8 mouse cellular contexts compared by ENCODE assay signal in the genomic region with DNA sequence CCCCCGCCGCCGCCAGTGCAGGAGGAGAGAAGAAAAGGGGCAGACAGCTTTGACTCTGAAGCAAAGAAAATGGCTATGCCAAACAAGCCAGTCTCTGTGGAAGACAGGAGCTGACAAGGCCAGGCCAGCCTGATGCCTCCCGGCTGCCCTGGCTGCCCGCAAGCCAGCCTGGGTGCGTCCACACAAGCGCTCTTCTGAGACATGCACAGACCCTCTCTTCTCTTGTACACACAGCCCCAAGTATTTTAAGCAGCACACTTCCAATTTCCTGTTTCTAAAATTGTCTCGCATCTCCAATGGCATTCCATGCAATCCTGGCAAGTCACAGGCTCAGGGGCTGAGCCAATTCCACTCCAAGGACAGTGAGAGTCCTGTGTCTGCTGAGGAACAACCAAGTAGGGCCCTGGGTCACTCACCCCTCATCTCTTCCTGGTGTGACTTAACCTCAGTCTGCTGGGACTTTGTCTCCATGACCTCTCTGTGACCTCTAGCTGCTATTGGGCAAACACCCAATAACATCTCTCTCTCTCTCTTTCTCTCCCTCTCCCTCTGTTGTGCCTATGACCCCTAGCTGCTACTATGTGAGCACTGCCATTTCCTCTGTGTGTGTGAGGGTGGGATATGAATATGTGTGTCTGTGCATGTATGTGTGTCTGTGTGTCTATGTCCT.
DNase-seq lines count a peak whose midpoint lies in the region; ATAC-seq lines count a peak whose summit lies in the region.

No protein-coding gene starts in this region.

- intact Hi-C loops in left cerebral cortex, postnatal 4 days (cut with DNase I): no loop called here

- no peak overlapping the region for H3K4me3 ChIP-seq in forebrain, embryonic 13.5 days
- no peak overlapping the region for H3K4me3 ChIP-seq in hindbrain, embryonic 11.5 days (ENCODE audit: low read depth, low read length)

- DNase-seq in right cerebral cortex, adult 2 months (ENCODE audit: low spot score in 2 of 2): peak; percentile 16 to 23
- DNase-seq in right cerebral cortex, adult 18-20 months: no peak
- DNase-seq in hindbrain, embryonic 11.5 days (ENCODE audit: low spot score): peak; percentile 42
- peak; percentile 32 for DNase-seq in left cerebral cortex, postnatal 4 days
- DNase-seq in mesoderm, embryonic 11.5 days (ENCODE audit: low read depth, low spot score): peak; percentile 60

- peak overlapping the region; percentile 40; the same call in 1 of the 2 replicates for H3K9ac ChIP-seq in forebrain, embryonic 13.5 days
- peak overlapping the region; percentile 1 for H3K9ac ChIP-seq in hindbrain, embryonic 11.5 days (ENCODE audit: low read depth, low read length)

- H3K9me3 ChIP-seq in forebrain, embryonic 13.5 days (replicated peaks): 0 out of 2 replicates have a peak, but pooled peaks cover 3% of the 10 kb centered on the region
- H3K9me3 ChIP-seq in hindbrain, embryonic 11.5 days (ENCODE audit: control insufficient read depth, low read length): no peaks in the 10 kb centered on the region

- 0 out of 2 replicates have a peak, but pooled peaks cover 3% of the 10 kb centered on the region for H3K36me3 ChIP-seq in forebrain, embryonic 13.5 days (ENCODE audit: poor library complexity, severe bottlenecking)
- no peaks in the 10 kb centered on the region for H3K36me3 ChIP-seq in hindbrain, embryonic 11.5 days (ENCODE audit: control insufficient read depth, insufficient read depth, low read length)

- H3K27me3 ChIP-seq in forebrain, embryonic 13.5 days: no peaks in the 10 kb centered on the region
- H3K27me3 ChIP-seq in hindbrain, embryonic 11.5 days (ENCODE audit: control insufficient read depth, insufficient read depth, low read length): no peaks in the 10 kb centered on the region

- H3K4me1 ChIP-seq in forebrain, embryonic 13.5 days: peaks cover 41% of the 10 kb centered on the region
- peaks cover 20% of the 10 kb centered on the region for H3K4me1 ChIP-seq in hindbrain, embryonic 11.5 days (replicated peaks; ENCODE audit: control insufficient read depth, insufficient read depth, low read length)

- peak overlapping the region; percentile 92 for H3K27ac ChIP-seq in forebrain, embryonic 13.5 days
- H3K27ac ChIP-seq in hindbrain, embryonic 11.5 days (ENCODE audit: low read depth, low read length): peak overlapping the region; percentile 88

- no peak overlapping the region; the same call in 1 of the 2 replicates for H3K4me2 ChIP-seq in forebrain, embryonic 13.5 days
- no peak overlapping the region for H3K4me2 ChIP-seq in hindbrain, embryonic 11.5 days (replicated peaks; ENCODE audit: low read depth, low read length)

- 45% methylated on average over 8 of the region's 8 CpGs for whole genome bisulfite sequencing in forebrain, embryonic 13.5 days
- WGBS in hindbrain, embryonic 11.5 days: 30% methylated on average over 8 of the region's 8 CpGs

- ATAC-seq in forebrain, embryonic 13.5 days: peak; percentile 56
- ATAC-seq in hindbrain, embryonic 11.5 days (ENCODE audit: low FRiP score): peak; percentile 56
- ATAC-seq in megakaryocyte progenitor cell, adult 5-6 weeks (replicated peaks; ENCODE audit: poor library complexity): no peak
- ATAC-seq in erythroid progenitor cell, adult 5-6 weeks (replicated peaks; ENCODE audit: low FRiP score, poor library complexity, severe bottlenecking): no peak

Comparison
In these comparisons a context has a peak if more than half of its experiments do, and no peak if none do; other contexts are left out.
1. ATAC-seq: peak in forebrain, embryonic 13.5 days (single experiment) and hindbrain, embryonic 11.5 days (single experiment); none in megakaryocyte progenitor cell, adult 5-6 weeks (single experiment) and erythroid progenitor cell, adult 5-6 weeks (single experiment).